Comparison of ENCODE assay signal across 9 mouse cellular contexts in the genomic region with DNA sequence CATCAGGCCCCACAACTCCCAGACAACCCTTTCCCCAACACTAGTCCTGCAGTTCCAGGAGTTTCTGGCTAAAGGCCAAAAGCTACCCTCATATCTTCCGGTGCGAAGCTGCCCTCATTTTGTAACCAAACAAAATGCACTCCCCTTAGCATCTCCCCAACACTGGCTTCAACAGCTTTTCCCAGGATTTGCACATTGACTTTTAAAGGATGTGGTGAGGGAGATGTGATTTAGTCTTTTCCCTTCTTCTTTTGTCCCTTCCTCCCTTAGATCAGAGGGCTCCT. TPM values are rescaled to one million over a fixed set of nuclear protein-coding genes. Genes with fewer than 3 reads are reported as not detected.
DNase-seq lines count a peak whose midpoint lies in the region; ATAC-seq lines count a peak whose summit lies in the region.
"Had no signal": no experiment of that assay in that cellular context is flagged by ENCODE, and none has a peak within 500 bp of the region (broad histone marks: within the 10 kb centered on the region; RNA-seq: fewer than 3 reads in every experiment).

No protein-coding gene starts in this region.

- H3K4me2 ChIP-seq in heart, embryonic 11.5 days: no peak overlapping the region; the same call in 1 of the 2 replicates
- peak overlapping the region; percentile 85; the same call in 1 of the 2 replicates for H3K4me2 ChIP-seq in embryonic facial prominence, embryonic 11.5 days (ENCODE audit: low read depth, low read length)
- H3K4me2 ChIP-seq in hindbrain, embryonic 15.5 days: peak overlapping the region; percentile 73
- H3K4me2 ChIP-seq in midbrain, embryonic 15.5 days: peak overlapping the region; percentile 81

- no peak for ATAC-seq in heart, embryonic 11.5 days (replicated peaks; ENCODE audit: insufficient number of reproducible peaks, low FRiP score, low TSS enrichment)
- ATAC-seq in embryonic facial prominence, embryonic 11.5 days (replicated peaks; ENCODE audit: insufficient number of reproducible peaks, low FRiP score, low TSS enrichment, low read depth): no peak
- ATAC-seq in hindbrain, embryonic 15.5 days (ENCODE audit: low FRiP score, low read depth): no peak
- ATAC-seq in midbrain, embryonic 15.5 days (replicated peaks): no peak

- peaks cover 9% of the 10 kb centered on the region for H3K27me3 ChIP-seq in heart, embryonic 11.5 days (ENCODE audit: control insufficient read depth, insufficient read depth, low read length)
- no peaks in the 10 kb centered on the region; the same call in 1 of the 2 replicates for H3K27me3 ChIP-seq in embryonic facial prominence, embryonic 11.5 days (ENCODE audit: control insufficient read depth, insufficient read depth, low read length)
- H3K27me3 ChIP-seq in hindbrain, embryonic 15.5 days: 0 out of 2 replicates have a peak, but pooled peaks cover 7% of the 10 kb centered on the region
- no peaks in the 10 kb centered on the region for H3K27me3 ChIP-seq in midbrain, embryonic 15.5 days (replicated peaks)

- H3K27ac ChIP-seq in heart, embryonic 11.5 days (ENCODE audit: low read depth, low read length): no peak overlapping the region
- no peak overlapping the region for H3K27ac ChIP-seq in embryonic facial prominence, embryonic 11.5 days (replicated peaks; ENCODE audit: low read depth, low read length)
- H3K27ac ChIP-seq in hindbrain, embryonic 15.5 days (replicated peaks): peak overlapping the region; percentile 80
- peak overlapping the region; percentile 81 for H3K27ac ChIP-seq in midbrain, embryonic 15.5 days

- peaks cover 2% of the 10 kb centered on the region; the same call in 1 of the 2 replicates for H3K36me3 ChIP-seq in heart, embryonic 11.5 days (ENCODE audit: control insufficient read depth, insufficient read depth, low read length)
- H3K36me3 ChIP-seq in embryonic facial prominence, embryonic 11.5 days (replicated peaks; ENCODE audit: control insufficient read depth, insufficient read depth, low read depth, low read length): peaks cover 3% of the 10 kb centered on the region
- H3K36me3 ChIP-seq in hindbrain, embryonic 15.5 days: peaks cover 22% of the 10 kb centered on the region
- peaks cover 17% of the 10 kb centered on the region for H3K36me3 ChIP-seq in midbrain, embryonic 15.5 days (replicated peaks)

- 0 out of 2 replicates have a peak overlapping the region, but pooled peaks have one; percentile 12 for H3K4me3 ChIP-seq in heart, embryonic 11.5 days (ENCODE audit: low read depth, low read length)
- H3K4me3 ChIP-seq in embryonic facial prominence, embryonic 11.5 days (ENCODE audit: low read depth, low read length): 0 out of 2 replicates have a peak overlapping the region, but pooled peaks have one; percentile 1
- H3K4me3 ChIP-seq in hindbrain, embryonic 15.5 days: peak overlapping the region; percentile 76
- H3K4me3 ChIP-seq in midbrain, embryonic 15.5 days: peak overlapping the region; percentile 71

- peaks cover 29% of the 10 kb centered on the region for H3K4me1 ChIP-seq in heart, embryonic 11.5 days (ENCODE audit: control insufficient read depth, insufficient read depth, low read length)
- H3K4me1 ChIP-seq in embryonic facial prominence, embryonic 11.5 days (ENCODE audit: control insufficient read depth, insufficient read depth, low read length): no peaks in the 10 kb centered on the region
- peaks cover 38% of the 10 kb centered on the region for H3K4me1 ChIP-seq in hindbrain, embryonic 15.5 days (replicated peaks)
- H3K4me1 ChIP-seq in midbrain, embryonic 15.5 days: peaks cover 38% of the 10 kb centered on the region

- DNase-seq in heart, adult 18-20 months: no peak
- DNase-seq in embryonic facial prominence, embryonic 11.5 days (ENCODE audit: low spot score): no peak
- no peak for DNase-seq in urinary bladder, adult 2 months (ENCODE audit: low spot score)
- DNase-seq in adrenal gland, adult 8-10 months: no peak
- no peak for DNase-seq in spleen, postnatal 36 days (ENCODE audit: low spot score in 2 of 2)
- DNase-seq: right cerebral cortex, postnatal 25 days had no signal

- no peaks in the 10 kb centered on the region for H3K9me3 ChIP-seq in heart, embryonic 11.5 days (replicated peaks; ENCODE audit: control insufficient read depth, low read length)
- no peaks in the 10 kb centered on the region for H3K9me3 ChIP-seq in embryonic facial prominence, embryonic 11.5 days (replicated peaks; ENCODE audit: control insufficient read depth, low read length)
- H3K9me3 ChIP-seq in hindbrain, embryonic 15.5 days: no peaks in the 10 kb centered on the region
- no peaks in the 10 kb centered on the region for H3K9me3 ChIP-seq in midbrain, embryonic 15.5 days

- H3K9ac ChIP-seq in heart, embryonic 11.5 days (ENCODE audit: low read depth, low read length): no peak overlapping the region
- no peak overlapping the region for H3K9ac ChIP-seq in embryonic facial prominence, embryonic 11.5 days (replicated peaks; ENCODE audit: low read length)
- peak overlapping the region; percentile 80 for H3K9ac ChIP-seq in hindbrain, embryonic 15.5 days
- peak overlapping the region; percentile 64 for H3K9ac ChIP-seq in midbrain, embryonic 15.5 days

- WGBS in heart, embryonic 11.5 days (ENCODE audit: insufficient replicate concordance): 29% methylated on average over 2 of the region's 2 CpGs
- WGBS in embryonic facial prominence, embryonic 11.5 days: 59% methylated on average over 2 of the region's 2 CpGs
- WGBS in hindbrain, embryonic 15.5 days: 13% methylated on average over 2 of the region's 2 CpGs
- WGBS in midbrain, embryonic 15.5 days: 12% methylated on average over 2 of the region's 2 CpGs

RNA-seq across cellular contexts. Expression of a gene that starts 2.0 kb away (rescaled TPM):
- polyA plus RNA-seq in heart, embryonic 11.5 days (2014; fragmentation: Nextera tagmentation; extraction: Ambion mirVana): 2.2 and 2.8 TPM in 2 replicates
- total RNA-seq in heart, adult 18-20 months (2021): 1 to 10 TPM; 4.0 to 4.8 TPM
- 8.6 and 9.5 TPM in 2 replicates for polyA plus RNA-seq in embryonic facial prominence, embryonic 11.5 days (2014; fragmentation: Nextera tagmentation; extraction: Ambion mirVana)
- polyA plus RNA-seq in hindbrain, embryonic 15.5 days (2015; fragmentation: Nextera tagmentation; extraction: Ambion mirVana): 33.0 and 34.7 TPM in 2 replicates
- polyA plus RNA-seq in midbrain, embryonic 15.5 days (2015; fragmentation: Nextera tagmentation; extraction: Ambion mirVana): 33.1 and 42.6 TPM in 2 replicates
- polyA plus RNA-seq in urinary bladder, adult 2 months (2012; rRNA removed): 4.2 and 5.8 TPM in 2 replicates
- total RNA-seq in adrenal gland, adult 8-10 months (2022): 10 to 100 TPM in 2 of 4 experiments, 1 to 10 TPM in 2; 4.0 to 13.1 (median 8.0) TPM

RNA-seq across cellular contexts. Expression of a gene that starts 20.1 kb away (rescaled TPM):
- polyA plus RNA-seq in heart, embryonic 11.5 days (2014; fragmentation: Nextera tagmentation; extraction: Ambion mirVana): 0.79 and 1.5 TPM in 2 replicates
- total RNA-seq in heart, adult 18-20 months (2021): 1 to 10 TPM; 2.2 to 2.6 TPM
- polyA plus RNA-seq in embryonic facial prominence, embryonic 11.5 days (2014; fragmentation: Nextera tagmentation; extraction: Ambion mirVana): 2.0 and 2.5 TPM in 2 replicates
- 3.9 and 4.2 TPM in 2 replicates for polyA plus RNA-seq in hindbrain, embryonic 15.5 days (2015; fragmentation: Nextera tagmentation; extraction: Ambion mirVana)
- 3.0 and 3.6 TPM in 2 replicates for polyA plus RNA-seq in midbrain, embryonic 15.5 days (2015; fragmentation: Nextera tagmentation; extraction: Ambion mirVana)
- 8.5 and 8.7 TPM in 2 replicates for polyA plus RNA-seq in urinary bladder, adult 2 months (2012; rRNA removed)
- 1 to 10 TPM; 1.8 to 5.0 (median 3.2) TPM for total RNA-seq in adrenal gland, adult 8-10 months (2022)

RNA-seq across cellular contexts. Expression of a gene that starts 28.4 kb away (rescaled TPM):
- 6.5 and 7.6 TPM in 2 replicates for polyA plus RNA-seq in heart, embryonic 11.5 days (2014; fragmentation: Nextera tagmentation; extraction: Ambion mirVana)
- 1 to 10 TPM; 4.5 to 4.7 TPM for total RNA-seq in heart, adult 18-20 months (2021)
- 13.2 and 15.1 TPM in 2 replicates for polyA plus RNA-seq in embryonic facial prominence, embryonic 11.5 days (2014; fragmentation: Nextera tagmentation; extraction: Ambion mirVana)
- polyA plus RNA-seq in hindbrain, embryonic 15.5 days (2015; fragmentation: Nextera tagmentation; extraction: Ambion mirVana): 42.7 and 45.0 TPM in 2 replicates
- 48.9 and 52.1 TPM in 2 replicates for polyA plus RNA-seq in midbrain, embryonic 15.5 days (2015; fragmentation: Nextera tagmentation; extraction: Ambion mirVana)
- 10.4 and 11.0 TPM in 2 replicates for polyA plus RNA-seq in urinary bladder, adult 2 months (2012; rRNA removed)
- 10 to 100 TPM in 3 of 4 experiments, 1 to 10 TPM in 1; 8.4 to 11.4 (median 10.4) TPM for total RNA-seq in adrenal gland, adult 8-10 months (2022)

RNA-seq across cellular contexts. Expression of a gene that starts 28.5 kb away (rescaled TPM):
- polyA plus RNA-seq in heart, embryonic 11.5 days (2014; fragmentation: Nextera tagmentation; extraction: Ambion mirVana): 57.7 and 61.8 TPM in 2 replicates
- 10 to 100 TPM; 36.5 to 38.3 TPM for total RNA-seq in heart, adult 18-20 months (2021)
- polyA plus RNA-seq in embryonic facial prominence, embryonic 11.5 days (2014; fragmentation: Nextera tagmentation; extraction: Ambion mirVana): 71.8 and 84.0 TPM in 2 replicates
- polyA plus RNA-seq in hindbrain, embryonic 15.5 days (2015; fragmentation: Nextera tagmentation; extraction: Ambion mirVana): 84.0 and 88.6 TPM in 2 replicates
- polyA plus RNA-seq in midbrain, embryonic 15.5 days (2015; fragmentation: Nextera tagmentation; extraction: Ambion mirVana): 89.8 and 90.0 TPM in 2 replicates
- polyA plus RNA-seq in urinary bladder, adult 2 months (2012; rRNA removed): 84.2 and 90.2 TPM in 2 replicates
- 10 to 100 TPM; 30.8 to 58.2 (median 43.5) TPM for total RNA-seq in adrenal gland, adult 8-10 months (2022)

RNA-seq across cellular contexts. Expression of a gene that starts 38.0 kb away (rescaled TPM):
- 0.53 and 0.83 TPM in 2 replicates for polyA plus RNA-seq in heart, embryonic 11.5 days (2014; fragmentation: Nextera tagmentation; extraction: Ambion mirVana)
- 10 to 100 TPM; 34.7 to 36.3 TPM for total RNA-seq in heart, adult 18-20 months (2021)
- 0.28 and 0.42 TPM in 2 replicates for polyA plus RNA-seq in embryonic facial prominence, embryonic 11.5 days (2014; fragmentation: Nextera tagmentation; extraction: Ambion mirVana)
- polyA plus RNA-seq in hindbrain, embryonic 15.5 days (2015; fragmentation: Nextera tagmentation; extraction: Ambion mirVana): 1.7 and 1.8 TPM in 2 replicates
- 1.7 and 2.0 TPM in 2 replicates for polyA plus RNA-seq in midbrain, embryonic 15.5 days (2015; fragmentation: Nextera tagmentation; extraction: Ambion mirVana)
- polyA plus RNA-seq in urinary bladder, adult 2 months (2012; rRNA removed): 1.2 and 1.5 TPM in 2 replicates
- total RNA-seq in adrenal gland, adult 8-10 months (2022): 1 to 10 TPM in 1 of 4 experiments, under 1 TPM in 1, not detected in 2; 0.56 to 1.5 TPM

Comparison
In these comparisons a context has a peak if more than half of its experiments do, and no peak if none do; other contexts are left out.
1. H3K27ac ChIP-seq: peak in hindbrain, embryonic 15.5 days (single experiment) and midbrain, embryonic 15.5 days (single experiment); none in heart, embryonic 11.5 days (single experiment) and embryonic facial prominence, embryonic 11.5 days (single experiment).
2. H3K4me3 ChIP-seq: peak in every context shown above with its lines; median percentile 76 in hindbrain, embryonic 15.5 days; 71 in midbrain, embryonic 15.5 days; 12 in heart, embryonic 11.5 days; 1 in embryonic facial prominence, embryonic 11.5 days.
3. H3K9ac ChIP-seq: peak in hindbrain, embryonic 15.5 days (single experiment) and midbrain, embryonic 15.5 days (single experiment); none in heart, embryonic 11.5 days (single experiment) and embryonic facial prominence, embryonic 11.5 days (single experiment).